Mouse (Mus musculus): Measurements from ENCODE around the gene Csnk1g2.
"Not testable (repeated sequence)": the region's sequence is repeated elsewhere in the genome, so short reads cannot be mapped to it uniquely, and the experiment has no call there.

The Csnk1g2 gene

DNA sequence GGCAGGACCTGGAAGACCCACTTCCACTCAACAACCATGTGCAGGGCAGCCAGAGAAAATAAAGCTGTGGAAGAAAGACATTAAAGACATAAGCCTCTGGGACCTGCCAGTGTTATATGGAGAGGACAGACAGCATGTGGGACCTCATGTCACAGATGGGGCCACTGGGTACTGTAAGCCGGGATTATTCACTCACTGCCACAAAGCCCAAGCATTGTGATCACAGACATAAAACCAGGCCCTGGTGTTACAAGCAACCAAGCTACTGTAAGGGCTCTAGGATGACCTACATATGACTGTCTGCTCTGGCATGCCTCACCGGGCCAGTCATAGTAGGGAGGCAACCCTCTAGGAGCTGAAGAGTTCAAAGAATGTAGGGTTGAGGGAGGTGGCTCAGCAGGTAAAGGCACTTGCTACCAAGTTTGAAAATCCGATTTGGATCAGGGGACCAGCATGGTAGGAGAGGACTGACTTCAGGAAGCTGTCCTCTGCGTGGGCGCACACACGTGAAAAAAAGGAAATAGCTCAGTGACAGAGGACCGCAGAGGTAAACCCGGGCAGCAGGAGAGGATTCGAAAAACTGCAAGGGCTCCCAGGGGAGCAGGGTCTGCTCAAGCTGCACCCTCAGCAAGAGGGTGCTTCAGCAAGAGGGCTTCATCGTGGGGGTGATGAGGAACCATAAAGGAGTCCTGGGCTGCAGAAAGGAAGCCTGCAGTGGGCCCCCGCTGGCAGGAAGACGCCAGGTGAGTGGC, 33.3 kb upstream of the Csnk1g2 start:
- H3K9me3 ChIP-seq (ENCODE audit: low read length), result no peaks in the 10 kb centered on the region
- H3K4me1 ChIP-seq (replicated peaks; ENCODE audit: low read depth, low read length), result peaks cover 67% of the 10 kb centered on the region
- no peak for TF ChIP-seq POU5F1 (IDR thresholded peaks at IDR 0.05; ENCODE audit: borderline replicate concordance, low read length)
- TF ChIP-seq NANOG (IDR thresholded peaks at IDR 0.05; ENCODE audit: borderline replicate concordance, low read length), result no peak
- TF ChIP-seq CTCF (conservative IDR thresholded peaks at IDR 0.05; ENCODE audit: low read length), result no peak
- peaks cover 21% of the 10 kb centered on the region for H3K36me3 ChIP-seq (ENCODE audit: insufficient read depth, low read length)
- peak overlapping the region; percentile 93 for H3K4me3 ChIP-seq (replicated peaks; ENCODE audit: low read length)
- H3K27me3 ChIP-seq (ENCODE audit: insufficient read depth, low read length), result no peaks in the 10 kb centered on the region

- H3K36me3 ChIP-seq (ENCODE audit: insufficient read depth, low read length), result peaks cover 12% of the 10 kb centered on the region
- peak within 1 kb of the TSS; percentile 93 for H3K4me3 ChIP-seq (replicated peaks; ENCODE audit: low read length)
- H3K4me1 ChIP-seq (replicated peaks; ENCODE audit: low read depth, low read length), result peaks cover 59% of the 10 kb centered on the region
- H3K9me3 ChIP-seq (ENCODE audit: low read length), result no peaks in the 10 kb centered on the region
- TF ChIP-seq NANOG (IDR thresholded peaks at IDR 0.05; ENCODE audit: borderline replicate concordance, low read length) (0 out of 2 replicates have a peak, but pooled peaks have one; percentile 4), POU5F1 (IDR thresholded peaks at IDR 0.05; ENCODE audit: borderline replicate concordance, low read length) (no peak), CTCF (conservative IDR thresholded peaks at IDR 0.05; ENCODE audit: low read length) (no peak)
- no peaks in the 10 kb centered on the region for H3K27me3 ChIP-seq (ENCODE audit: insufficient read depth, low read length)
Measured at GRCm38 (mm10) chr10:80589879-80590854, 32.5 kb upstream of the Csnk1g2 start, which contains the start of gene Abhd17a. Abhd17a (minus strand) TSS chr10:80590341.

- H3K4me3 ChIP-seq (replicated peaks; ENCODE audit: low read length), result no peak overlapping the region
- H3K36me3 ChIP-seq (ENCODE audit: insufficient read depth, low read length), result no peaks in the 10 kb centered on the region
- H3K4me1 ChIP-seq (replicated peaks; ENCODE audit: low read depth, low read length), result peaks cover 34% of the 10 kb centered on the region
- H3K9me3 ChIP-seq (ENCODE audit: low read length), result no peaks in the 10 kb centered on the region
- TF ChIP-seq POU5F1 (IDR thresholded peaks at IDR 0.05; ENCODE audit: borderline replicate concordance, low read length) (no peak), NANOG (IDR thresholded peaks at IDR 0.05; ENCODE audit: borderline replicate concordance, low read length) (no peak), CTCF (conservative IDR thresholded peaks at IDR 0.05; ENCODE audit: low read length) (no peak)
- H3K27me3 ChIP-seq (ENCODE audit: insufficient read depth, low read length), result no peaks in the 10 kb centered on the region
Measured at GRCm38 (mm10) chr10:80596318-80596717, 26.3 kb upstream of the Csnk1g2 start.

GRCm38 (mm10) chr10:80602698-80603325, 19.8 kb upstream of the Csnk1g2 start, which contains the start of the genes Scamp4 and Adat3:
Scamp4 (plus strand) TSS chr10:80602872.
Adat3 (plus strand) TSS chr10:80602880.
- Histone ChIP-seq H3K9me3 (ENCODE audit: low read length) (no peaks in the 10 kb centered on the region), H3K4me1 (replicated peaks; ENCODE audit: low read depth, low read length) (peaks cover 64% of the 10 kb centered on the region), H3K36me3 (ENCODE audit: insufficient read depth, low read length) (peaks cover 26% of the 10 kb centered on the region), H3K27me3 (ENCODE audit: insufficient read depth, low read length) (no peaks in the 10 kb centered on the region), H3K4me3 (replicated peaks; ENCODE audit: low read length) (peak within 1 kb of the TSS; percentile 92)
- TF ChIP-seq POU5F1 (IDR thresholded peaks at IDR 0.05; ENCODE audit: borderline replicate concordance, low read length) (no peak), CTCF (conservative IDR thresholded peaks at IDR 0.05; ENCODE audit: low read length) (no peak), NANOG (IDR thresholded peaks at IDR 0.05; ENCODE audit: borderline replicate concordance, low read length) (no peak)

GRCm38 (mm10) chr10:80603364-80603763, 19.3 kb upstream of the Csnk1g2 start:
- Histone ChIP-seq H3K36me3 (ENCODE audit: insufficient read depth, low read length) (peaks cover 31% of the 10 kb centered on the region), H3K27me3 (ENCODE audit: insufficient read depth, low read length) (no peaks in the 10 kb centered on the region), H3K4me3 (replicated peaks; ENCODE audit: low read length) (peak overlapping the region; percentile 92), H3K9me3 (ENCODE audit: low read length) (no peaks in the 10 kb centered on the region), H3K4me1 (replicated peaks; ENCODE audit: low read depth, low read length) (peaks cover 65% of the 10 kb centered on the region)
- TF ChIP-seq POU5F1 (IDR thresholded peaks at IDR 0.05; ENCODE audit: borderline replicate concordance, low read length), result no peak
- no peak for TF ChIP-seq CTCF (conservative IDR thresholded peaks at IDR 0.05; ENCODE audit: low read length)
- no peak for TF ChIP-seq NANOG (IDR thresholded peaks at IDR 0.05; ENCODE audit: borderline replicate concordance, low read length)

GRCm38 (mm10) chr10:80604001-80604509, 18.6 kb upstream of the Csnk1g2 start:
- H3K36me3 ChIP-seq (ENCODE audit: insufficient read depth, low read length), result peaks cover 38% of the 10 kb centered on the region
- peaks cover 65% of the 10 kb centered on the region for H3K4me1 ChIP-seq (replicated peaks; ENCODE audit: low read depth, low read length)
- no peaks in the 10 kb centered on the region for H3K27me3 ChIP-seq (ENCODE audit: insufficient read depth, low read length)
- no peaks in the 10 kb centered on the region for H3K9me3 ChIP-seq (ENCODE audit: low read length)
- TF ChIP-seq NANOG (IDR thresholded peaks at IDR 0.05; ENCODE audit: borderline replicate concordance, low read length) (no peak), CTCF (conservative IDR thresholded peaks at IDR 0.05; ENCODE audit: low read length) (no peak), POU5F1 (IDR thresholded peaks at IDR 0.05; ENCODE audit: borderline replicate concordance, low read length) (no peak)
- peak overlapping the region; percentile 92 for H3K4me3 ChIP-seq (replicated peaks; ENCODE audit: low read length)

- no peaks in the 10 kb centered on the region for H3K9me3 ChIP-seq (ENCODE audit: low read length)
- 0 out of 2 replicates have a peak overlapping the region, but pooled peaks have one; percentile 17 for H3K4me3 ChIP-seq (replicated peaks; ENCODE audit: low read length)
- TF ChIP-seq NANOG (IDR thresholded peaks at IDR 0.05; ENCODE audit: borderline replicate concordance, low read length) (no peak), CTCF (conservative IDR thresholded peaks at IDR 0.05; ENCODE audit: low read length) (no peak), POU5F1 (IDR thresholded peaks at IDR 0.05; ENCODE audit: borderline replicate concordance, low read length) (no peak)
- peaks cover 47% of the 10 kb centered on the region for H3K36me3 ChIP-seq (ENCODE audit: insufficient read depth, low read length)
- H3K27me3 ChIP-seq (ENCODE audit: insufficient read depth, low read length), result no peaks in the 10 kb centered on the region
- peaks cover 73% of the 10 kb centered on the region for H3K4me1 ChIP-seq (replicated peaks; ENCODE audit: low read depth, low read length)
Measured at GRCm38 (mm10) chr10:80604988-80605387, 17.6 kb upstream of the Csnk1g2 start.

DNA sequence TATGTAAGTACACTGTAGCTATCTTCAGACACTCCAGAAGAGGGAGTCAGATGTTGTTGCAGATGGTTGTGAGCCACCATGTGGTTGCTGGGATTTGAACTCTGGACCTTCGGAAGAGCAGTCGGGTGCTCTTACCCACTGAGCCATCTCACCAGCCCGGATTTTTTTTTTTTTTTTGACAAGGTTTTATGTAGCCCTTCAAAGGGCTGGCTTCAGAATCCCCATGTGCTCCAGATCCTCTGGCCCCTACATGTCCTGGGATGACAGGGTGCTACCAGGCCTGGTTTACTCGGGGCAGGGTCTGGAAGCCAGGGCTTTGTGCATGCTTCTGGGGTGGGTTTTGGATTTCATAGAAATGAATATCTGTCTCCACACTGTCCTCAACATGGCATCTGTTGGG, 16.9 kb upstream of the Csnk1g2 start, which contains the start of gene Gm49322:
Gene Gm49322 (plus strand): TSS at position 301 of the 400 bp plus-strand sequence.
- not testable (repeated sequence) for H3K9me3 ChIP-seq (ENCODE audit: low read length); H3K27me3 ChIP-seq (ENCODE audit: insufficient read depth, low read length)
- peaks cover 55% of the 10 kb centered on the region for H3K36me3 ChIP-seq (ENCODE audit: insufficient read depth, low read length)
- H3K4me3 ChIP-seq (replicated peaks; ENCODE audit: low read length), result peak within 1 kb of the TSS; percentile 84
- H3K4me1 ChIP-seq (replicated peaks; ENCODE audit: low read depth, low read length), result peaks cover 80% of the 10 kb centered on the region
